Mouse (Mus musculus) layer of hippocampus, adult 11-12 months (tissue): Measurements from ENCODE around the gene Rps7.

ENCODE experiments used
- DNase-seq: peaks from one replicate; pipeline ENCODE4 v3.0.0; 2022; ENCODE audit warnings: low spot score

The Rps7 gene

GRCm38 (mm10) chr12:28635535-28636476 is at the start of gene Rps7:
Gene Rps7, minus strand, starts transcription at chr12:28635953.
- peak; percentile 92 for DNase-seq

GRCm38 (mm10) chr12:28684674-28685073 is 48.9 kb upstream of the Rps7 start:
- DNase-seq: no peak

- DNase-seq: no peak
Measured at GRCm38 (mm10) chr12:28675925-28676209, 40.1 kb upstream of the Rps7 start.

GRCm38 (mm10) chr12:28675121-28675924 is 39.6 kb upstream of the Rps7 start, which contains the start of gene Adi1:
Gene Adi1, plus strand, starts transcription at chr12:28675231.
- peak; percentile 89 for DNase-seq

GRCm38 (mm10) chr12:28674038-28674720 is 38.4 kb upstream of the Rps7 start:
- DNase-seq: no peak

- no peak for DNase-seq
Measured at GRCm38 (mm10) chr12:28667287-28667686, 31.5 kb upstream of the Rps7 start.

- no peak for DNase-seq
Measured at GRCm38 (mm10) chr12:28666734-28667133, 31.0 kb upstream of the Rps7 start.

GRCm38 (mm10) chr12:28662628-28663027 is 26.9 kb upstream of the Rps7 start:
- no peak for DNase-seq

GRCm38 (mm10) chr12:28649141-28650110 is 13.7 kb upstream of the Rps7 start, which contains the start of gene Rnaseh1:
Gene Rnaseh1, plus strand, starts transcription at chr12:28649602.
- peak; percentile 90 for DNase-seq

GRCm38 (mm10) chr12:28638778-28639177 is 3.0 kb upstream of the Rps7 start:
- DNase-seq: no peak

- DNase-seq: no peak
Measured at GRCm38 (mm10) chr12:28636543-28636942, 790 bp upstream of the Rps7 start.

- no peak for DNase-seq
Measured at GRCm38 (mm10) chr12:28635058-28635534, 657 bp downstream of the Rps7 start.

GRCm38 (mm10) chr12:28628436-28628835 is 7.3 kb downstream of the Rps7 start:
- DNase-seq: no peak

GRCm38 (mm10) chr12:28627092-28627491 is 8.7 kb downstream of the Rps7 start:
- no peak for DNase-seq

- no peak for DNase-seq
Measured at GRCm38 (mm10) chr12:28625407-28625806, 10.3 kb downstream of the Rps7 start.

GRCm38 (mm10) chr12:28624251-28624650 is 11.5 kb downstream of the Rps7 start:
- DNase-seq: no peak

- no peak for DNase-seq
Measured at GRCm38 (mm10) chr12:28623195-28623594, 12.6 kb downstream of the Rps7 start, which contains the start of gene Colec11. Gene Colec11, minus strand, starts transcription at chr12:28623377.

- DNase-seq: no peak
Measured at GRCm38 (mm10) chr12:28622641-28623040, 13.1 kb downstream of the Rps7 start.

- peak; percentile 25 for DNase-seq
Measured at GRCm38 (mm10) chr12:28622167-28622532, 13.6 kb downstream of the Rps7 start.

- DNase-seq: no peak
Measured at GRCm38 (mm10) chr12:28621451-28622166, 14.1 kb downstream of the Rps7 start.
